Mouse (Mus musculus): ENCODE data around the gene C1rl.

- TF ChIP-seq CTCF (IDR thresholded peaks at IDR 0.05; ENCODE audit: control insufficient read depth, insufficient read depth, low read length), result no peak
- no peak for TF ChIP-seq POLR2A (IDR thresholded peaks at IDR 0.05; ENCODE audit: borderline replicate concordance, control insufficient read depth, low read depth, low read length)
These were observed 43.8 kb upstream of the C1rl start for GRCm38 (mm10) chr6:124448959-124449667.

Measured in bone marrow, adult 2 months (tissue).